In genomic region chr10:12991953-12992352, GRCm38 (mm10) we compare ENCODE assay signal across 24 mouse cellular contexts. TPM values are rescaled to one million over a fixed set of nuclear protein-coding genes. Genes with fewer than 3 reads are reported as not detected.
DNase-seq lines count a peak whose midpoint lies in the region; ATAC-seq lines count a peak whose summit lies in the region.
"Had no signal": no experiment of that assay in that cellular context is flagged by ENCODE, and none has a peak within 500 bp of the region (broad histone marks: within the 10 kb centered on the region; RNA-seq: fewer than 3 reads in every experiment).

No protein-coding gene starts in this region.

- ATAC-seq in embryonic facial prominence, embryonic 15.5 days (ENCODE audit: insufficient number of reproducible peaks, low FRiP score, low TSS enrichment, low read depth), result peak; percentile 29; the same call in 1 of the 2 replicates
- ATAC-seq in liver, embryonic 12.5 days, result peak; percentile 46; the same call in 1 of the 2 replicates
- 0 out of 2 replicates have a peak, but pooled peaks have one; percentile 43 for ATAC-seq in common myeloid progenitor, adult 5-6 weeks (replicated peaks; ENCODE audit: low read depth, poor library complexity, severe bottlenecking)
- 0 out of 2 replicates have a peak, but pooled peaks have one; percentile 51 for ATAC-seq in megakaryocyte-erythroid progenitor cell, adult 5-6 weeks (replicated peaks; ENCODE audit: low FRiP score, low TSS enrichment, poor library complexity, severe bottlenecking)
- ATAC-seq: forebrain, postnatal 0 days; intestine, postnatal 0 days had no signal

- no peaks in the 10 kb centered on the region for H3K36me3 ChIP-seq in embryonic facial prominence, embryonic 15.5 days
- H3K36me3 ChIP-seq in embryonic facial prominence, embryonic 10.5 days (replicated peaks), result no peaks in the 10 kb centered on the region
- H3K36me3 ChIP-seq in liver, embryonic 12.5 days, result no peaks in the 10 kb centered on the region
- H3K36me3 ChIP-seq: heart, embryonic 15.5 days; hindbrain, embryonic 10.5 days; kidney, embryonic 15.5 days; limb, embryonic 10.5 days; lung, embryonic 15.5 days; neural tube, embryonic 12.5 days had no signal

- H3K4me2 ChIP-seq in embryonic facial prominence, embryonic 15.5 days (replicated peaks), result no peak overlapping the region
- H3K4me2 ChIP-seq in liver, embryonic 12.5 days, result no peak overlapping the region
- H3K4me2 ChIP-seq: heart, embryonic 15.5 days; kidney, embryonic 15.5 days; lung, embryonic 15.5 days; midbrain, embryonic 11.5 days; neural tube, embryonic 12.5 days had no signal

- H3K9ac ChIP-seq in embryonic facial prominence, embryonic 15.5 days, result no peak overlapping the region
- no peak overlapping the region for H3K9ac ChIP-seq in liver, embryonic 12.5 days
- H3K9ac ChIP-seq: forebrain, postnatal 0 days; heart, embryonic 15.5 days; kidney, embryonic 15.5 days; lung, embryonic 15.5 days; neural tube, embryonic 12.5 days had no signal

- H3K27ac ChIP-seq in embryonic facial prominence, embryonic 15.5 days (replicated peaks), result no peak overlapping the region
- H3K27ac ChIP-seq in embryonic facial prominence, embryonic 10.5 days (replicated peaks), result no peak overlapping the region
- H3K27ac ChIP-seq in liver, embryonic 12.5 days, result no peak overlapping the region
- H3K27ac ChIP-seq: heart, adult 2 months; heart, embryonic 15.5 days; hindbrain, embryonic 10.5 days; kidney, embryonic 15.5 days; left cerebral cortex, adult 2 months; limb, embryonic 10.5 days; lung, embryonic 15.5 days; neural tube, embryonic 12.5 days had no signal

- no peaks in the 10 kb centered on the region for H3K4me1 ChIP-seq in embryonic facial prominence, embryonic 15.5 days
- no peaks in the 10 kb centered on the region for H3K4me1 ChIP-seq in embryonic facial prominence, embryonic 10.5 days
- peaks cover 28% of the 10 kb centered on the region for H3K4me1 ChIP-seq in liver, embryonic 12.5 days
- H3K4me1 ChIP-seq: hindbrain, embryonic 10.5 days; limb, embryonic 10.5 days; lung, embryonic 15.5 days; neural tube, embryonic 12.5 days had no signal

- WGBS in embryonic facial prominence, embryonic 15.5 days, result 76% methylated on average over 5 of the region's 5 CpGs
- WGBS in embryonic facial prominence, embryonic 10.5 days, result 75% methylated on average over 5 of the region's 5 CpGs
- WGBS in liver, embryonic 12.5 days (ENCODE audit: insufficient replicate concordance), result 76% methylated on average over 5 of the region's 5 CpGs

- H3K9me3 ChIP-seq in embryonic facial prominence, embryonic 15.5 days (replicated peaks), result no peaks in the 10 kb centered on the region
- no peaks in the 10 kb centered on the region for H3K9me3 ChIP-seq in embryonic facial prominence, embryonic 10.5 days
- H3K9me3 ChIP-seq in liver, embryonic 12.5 days (replicated peaks), result no peaks in the 10 kb centered on the region
- H3K9me3 ChIP-seq: heart, embryonic 15.5 days; hindbrain, embryonic 10.5 days; kidney, embryonic 15.5 days; limb, embryonic 10.5 days; lung, embryonic 15.5 days; neural tube, embryonic 12.5 days had no signal

- DNase-seq in embryonic facial prominence, embryonic 10.5 days (ENCODE audit: low spot score), result no peak
- no peak for DNase-seq in liver
- DNase-seq in layer of hippocampus, adult 11-12 months (ENCODE audit: low spot score), result no peak
- DNase-seq: cerebellum, adult 11 months; cerebellum, adult 9-11 months; forebrain, postnatal 0 days; gastrocnemius, postnatal 14 days; heart, adult 2 months; kidney, postnatal 4 days; lung, postnatal 36 days; thymus, postnatal 25 days had no signal

- no peak overlapping the region for H3K4me3 ChIP-seq in embryonic facial prominence, embryonic 15.5 days (replicated peaks)
- no peak overlapping the region for H3K4me3 ChIP-seq in embryonic facial prominence, embryonic 10.5 days
- H3K4me3 ChIP-seq in liver, embryonic 12.5 days, result no peak overlapping the region
- H3K4me3 ChIP-seq: heart, adult 2 months; heart, embryonic 15.5 days; hindbrain, embryonic 10.5 days; kidney, embryonic 15.5 days; left cerebral cortex, adult 2 months; limb, embryonic 10.5 days; lung, embryonic 15.5 days; neural tube, embryonic 12.5 days had no signal

- H3K27me3 ChIP-seq in embryonic facial prominence, embryonic 15.5 days, result no peaks in the 10 kb centered on the region
- H3K27me3 ChIP-seq in embryonic facial prominence, embryonic 10.5 days (replicated peaks; ENCODE audit: low read depth, poor library complexity, severe bottlenecking), result no peaks in the 10 kb centered on the region
- H3K27me3 ChIP-seq in liver, embryonic 12.5 days (replicated peaks), result no peaks in the 10 kb centered on the region
- H3K27me3 ChIP-seq: heart, embryonic 15.5 days; lung, embryonic 15.5 days; neural tube, embryonic 12.5 days had no signal

RNA-seq across cellular contexts. Expression of gene Sf3b5, which starts 13.2 kb away (rescaled TPM):
- polyA plus RNA-seq in embryonic facial prominence, embryonic 15.5 days (2015; fragmentation: Nextera tagmentation; extraction: Ambion mirVana), result 35.0 and 35.4 TPM in 2 replicates
- 44.8 and 47.2 TPM in 2 replicates for polyA plus RNA-seq in embryonic facial prominence, embryonic 10.5 days (2016; fragmentation: Nextera tagmentation; extraction: Ambion mirVana)
- 30.7 and 32.9 TPM in 2 replicates for polyA plus RNA-seq in liver, embryonic 12.5 days (2016; fragmentation: Nextera tagmentation; extraction: Ambion mirVana)
- total RNA-seq in common myeloid progenitor, adult 5-6 weeks (2017), result 16.9 and 17.4 TPM in 2 replicates
- total RNA-seq in megakaryocyte-erythroid progenitor cell, adult 5-6 weeks (2014; fragmentation: Nextera tagmentation), result 20.3 and 28.6 TPM in 2 replicates
- total RNA-seq in megakaryocyte-erythroid progenitor cell, adult 5-6 weeks (2017), result 20.3 and 23.7 TPM in 2 replicates

RNA-seq across cellular contexts. Expression of gene Stx11, which starts 27.9 kb away (rescaled TPM):
- polyA plus RNA-seq in embryonic facial prominence, embryonic 15.5 days (2015; fragmentation: Nextera tagmentation; extraction: Ambion mirVana), result 5.6 and 6.8 TPM in 2 replicates
- polyA plus RNA-seq in embryonic facial prominence, embryonic 10.5 days (2016; fragmentation: Nextera tagmentation; extraction: Ambion mirVana), result 1.0 and 1.4 TPM in 2 replicates
- 15.1 and 16.6 TPM in 2 replicates for polyA plus RNA-seq in liver, embryonic 12.5 days (2016; fragmentation: Nextera tagmentation; extraction: Ambion mirVana)
- 8.2 and 9.4 TPM in 2 replicates for total RNA-seq in common myeloid progenitor, adult 5-6 weeks (2017)
- 16.8 and 18.1 TPM in 2 replicates for total RNA-seq in megakaryocyte-erythroid progenitor cell, adult 5-6 weeks (2014; fragmentation: Nextera tagmentation)
- total RNA-seq in megakaryocyte-erythroid progenitor cell, adult 5-6 weeks (2017), result 13.3 and 14.6 TPM in 2 replicates
